Mouse (Mus musculus): ENCODE data around the gene Znrf2. TPM values are rescaled to one million over a fixed set of nuclear protein-coding genes. Genes with fewer than 3 reads are reported as not detected.

Znrf2 gene
- polyA plus RNA-seq, 1 experiment = 10.8 TPM

- WGBS = 47% methylated on average over 1 of the region's 1 CpGs
- no peak overlapping the region for H3K4me3 ChIP-seq (ENCODE audit: extremely low read depth, insufficient read depth, insufficient read length)
- H3K4me1 ChIP-seq (ENCODE audit: control insufficient read depth, insufficient read depth, insufficient read length) = peaks cover 4% of the 10 kb centered on the region
- no peak overlapping the region for H3K27ac ChIP-seq (ENCODE audit: insufficient read depth, low read length)
- no peak for TF ChIP-seq POLR2A (IDR thresholded peaks at IDR 0.05; ENCODE audit: low read depth, low read length)
- no peak for TF ChIP-seq CTCF (IDR thresholded peaks at IDR 0.05; ENCODE audit: extremely low read depth, insufficient read depth, insufficient read length, insufficient replicate concordance)
- H3K27me3 ChIP-seq (ENCODE audit: control insufficient read depth, insufficient read depth, low read length) = no peaks in the 10 kb centered on the region
- H3K36me3 ChIP-seq (ENCODE audit: control insufficient read depth, insufficient read depth, low read length) = no peaks in the 10 kb centered on the region
- DNase-seq (ENCODE audit: low read depth in 1 of 2, low spot score in 2 of 2) = no peak
These were observed 11.6 kb downstream of the Znrf2 start for GRCm38 (mm10) chr6:54828274-54828673.

- no peak for TF ChIP-seq POLR2A (IDR thresholded peaks at IDR 0.05; ENCODE audit: low read depth, low read length)
- TF ChIP-seq CTCF (IDR thresholded peaks at IDR 0.05; ENCODE audit: extremely low read depth, insufficient read depth, insufficient read length, insufficient replicate concordance) = no peak
- DNase-seq (ENCODE audit: low read depth in 1 of 2, low spot score in 2 of 2) = no peak
- Histone ChIP-seq H3K4me1 (ENCODE audit: control insufficient read depth, insufficient read depth, insufficient read length) (peaks cover 4% of the 10 kb centered on the region), H3K36me3 (ENCODE audit: control insufficient read depth, insufficient read depth, low read length) (no peaks in the 10 kb centered on the region), H3K4me3 (ENCODE audit: extremely low read depth, insufficient read depth, insufficient read length) (no peak overlapping the region), H3K27ac (ENCODE audit: insufficient read depth, low read length) (no peak overlapping the region), H3K27me3 (ENCODE audit: control insufficient read depth, insufficient read depth, low read length) (no peaks in the 10 kb centered on the region)
- 86% methylated on average over 7 of the region's 7 CpGs for WGBS
These were observed 13.5 kb downstream of the Znrf2 start for GRCm38 (mm10) chr6:54830048-54830772.

DNA sequence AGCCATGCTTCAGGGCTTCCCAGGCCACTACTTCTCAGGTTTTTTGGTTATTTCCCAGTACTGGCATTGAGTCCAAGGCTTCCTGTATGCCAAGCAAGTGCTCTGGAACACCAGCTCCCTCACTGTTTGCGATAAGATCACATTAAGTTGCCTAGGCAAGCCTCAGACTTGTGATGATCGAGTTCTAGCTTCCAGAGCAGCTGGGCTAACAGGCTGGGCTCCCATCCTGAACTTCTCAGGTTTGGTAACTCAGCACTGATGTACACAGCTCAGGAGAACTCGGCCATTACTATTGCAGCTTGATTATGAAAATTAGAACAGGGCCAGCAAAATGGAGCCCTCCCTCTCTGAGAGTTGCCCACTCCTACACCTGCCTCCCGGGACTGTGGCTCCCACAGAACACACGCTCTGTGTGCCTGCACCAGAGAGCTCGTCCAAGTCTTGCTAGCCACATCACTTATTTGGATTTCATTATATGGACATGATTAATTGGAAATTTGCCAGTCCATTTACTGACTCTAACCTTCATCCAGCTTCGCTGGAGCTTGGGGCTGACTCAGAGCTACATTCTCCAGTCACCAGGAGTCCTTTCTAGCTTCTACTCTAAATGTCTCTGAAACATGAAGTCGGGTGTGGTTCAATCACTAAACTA lies 14.5 kb downstream of the Znrf2 start:
- no peak for TF ChIP-seq POLR2A (IDR thresholded peaks at IDR 0.05; ENCODE audit: low read depth, low read length)
- no peak for TF ChIP-seq CTCF (IDR thresholded peaks at IDR 0.05; ENCODE audit: extremely low read depth, insufficient read depth, insufficient read length, insufficient replicate concordance)
- WGBS = 80% methylated on average over 8 of the region's 8 CpGs
- Histone ChIP-seq H3K4me3 (ENCODE audit: extremely low read depth, insufficient read depth, insufficient read length) (no peak overlapping the region), H3K4me1 (ENCODE audit: control insufficient read depth, insufficient read depth, insufficient read length) (peaks cover 4% of the 10 kb centered on the region), H3K27me3 (ENCODE audit: control insufficient read depth, insufficient read depth, low read length) (no peaks in the 10 kb centered on the region), H3K27ac (ENCODE audit: insufficient read depth, low read length) (no peak overlapping the region), H3K36me3 (ENCODE audit: control insufficient read depth, insufficient read depth, low read length) (no peaks in the 10 kb centered on the region)
- DNase-seq (ENCODE audit: low read depth in 1 of 2, low spot score in 2 of 2) = no peak

DNA sequence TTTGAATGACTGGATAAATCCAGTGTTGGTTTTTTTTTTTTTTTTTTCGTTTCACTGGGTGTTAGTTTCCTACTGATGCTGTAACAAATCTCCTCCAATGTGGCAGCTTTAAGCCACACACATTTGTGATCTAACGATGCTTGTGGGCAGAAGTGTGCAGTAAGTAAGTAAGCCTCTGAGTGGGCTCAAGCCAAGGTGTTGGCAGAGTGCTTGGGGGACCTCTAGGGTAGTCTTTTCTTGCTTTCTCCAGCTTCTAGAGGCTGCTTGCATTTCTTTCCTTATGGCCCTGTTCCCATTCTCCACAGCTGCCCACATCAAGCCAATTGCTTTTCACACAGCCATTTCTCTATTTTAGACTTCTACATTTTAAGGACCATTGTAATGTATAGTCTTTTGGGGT lies 16.7 kb downstream of the Znrf2 start:
- 65% methylated on average over 2 of the region's 2 CpGs for WGBS
- H3K27ac ChIP-seq (ENCODE audit: insufficient read depth, low read length) = no peak overlapping the region
- H3K27me3 ChIP-seq (ENCODE audit: control insufficient read depth, insufficient read depth, low read length) = no peaks in the 10 kb centered on the region
- peaks cover under 1% of the 10 kb centered on the region for H3K4me1 ChIP-seq (ENCODE audit: control insufficient read depth, insufficient read depth, insufficient read length)
- TF ChIP-seq CTCF (IDR thresholded peaks at IDR 0.05; ENCODE audit: extremely low read depth, insufficient read depth, insufficient read length, insufficient replicate concordance) (no peak), POLR2A (IDR thresholded peaks at IDR 0.05; ENCODE audit: low read depth, low read length) (no peak)
- H3K4me3 ChIP-seq (ENCODE audit: extremely low read depth, insufficient read depth, insufficient read length) = no peak overlapping the region
- DNase-seq (ENCODE audit: low read depth in 1 of 2, low spot score in 2 of 2) = no peak
- no peaks in the 10 kb centered on the region for H3K36me3 ChIP-seq (ENCODE audit: control insufficient read depth, insufficient read depth, low read length)

GRCm38 (mm10) chr6:54836666-54837065 lies 19.9 kb downstream of the Znrf2 start:
- Histone ChIP-seq H3K36me3 (ENCODE audit: control insufficient read depth, insufficient read depth, low read length) (no peaks in the 10 kb centered on the region), H3K4me1 (ENCODE audit: control insufficient read depth, insufficient read depth, insufficient read length) (peaks cover 2% of the 10 kb centered on the region; the same call in 1 of the 2 replicates), H3K27me3 (ENCODE audit: control insufficient read depth, insufficient read depth, low read length) (no peaks in the 10 kb centered on the region), H3K27ac (ENCODE audit: insufficient read depth, low read length) (no peak overlapping the region), H3K4me3 (ENCODE audit: extremely low read depth, insufficient read depth, insufficient read length) (no peak overlapping the region)
- TF ChIP-seq CTCF (IDR thresholded peaks at IDR 0.05; ENCODE audit: extremely low read depth, insufficient read depth, insufficient read length, insufficient replicate concordance) = no peak
- TF ChIP-seq POLR2A (IDR thresholded peaks at IDR 0.05; ENCODE audit: low read depth, low read length) = no peak
- no peak for DNase-seq (ENCODE audit: low read depth in 1 of 2, low spot score in 2 of 2)

- H3K4me3 ChIP-seq (ENCODE audit: extremely low read depth, insufficient read depth, insufficient read length) = no peak overlapping the region
- DNase-seq (ENCODE audit: low read depth in 1 of 2, low spot score in 2 of 2) = no peak
These were observed 24.7 kb downstream of the Znrf2 start for GRCm38 (mm10) chr6:54841399-54841798.

GRCm38 (mm10) chr6:54842041-54842440 lies 25.3 kb downstream of the Znrf2 start:
- no peaks in the 10 kb centered on the region for H3K27me3 ChIP-seq (ENCODE audit: control insufficient read depth, insufficient read depth, low read length)
- H3K36me3 ChIP-seq (ENCODE audit: control insufficient read depth, insufficient read depth, low read length) = no peaks in the 10 kb centered on the region
- WGBS = 47% methylated on average over 1 of the region's 1 CpGs
- DNase-seq (ENCODE audit: low read depth in 1 of 2, low spot score in 2 of 2) = no peak
- no peak overlapping the region for H3K27ac ChIP-seq (ENCODE audit: insufficient read depth, low read length)
- no peak overlapping the region for H3K4me3 ChIP-seq (ENCODE audit: extremely low read depth, insufficient read depth, insufficient read length)
- H3K4me1 ChIP-seq (ENCODE audit: control insufficient read depth, insufficient read depth, insufficient read length) = peaks cover 9% of the 10 kb centered on the region; the same call in 1 of the 2 replicates
- TF ChIP-seq CTCF (IDR thresholded peaks at IDR 0.05; ENCODE audit: extremely low read depth, insufficient read depth, insufficient read length, insufficient replicate concordance) = no peak
- TF ChIP-seq POLR2A (IDR thresholded peaks at IDR 0.05; ENCODE audit: low read depth, low read length) = no peak

More at GRCm38 (mm10) chr6:54841399-54841798, 24.7 kb downstream of the Znrf2 start:
- no peaks in the 10 kb centered on the region for H3K27me3 ChIP-seq (ENCODE audit: control insufficient read depth, insufficient read depth, low read length)
- no peaks in the 10 kb centered on the region for H3K36me3 ChIP-seq (ENCODE audit: control insufficient read depth, insufficient read depth, low read length)
- H3K4me1 ChIP-seq (ENCODE audit: control insufficient read depth, insufficient read depth, insufficient read length) = peaks cover 9% of the 10 kb centered on the region; the same call in 1 of the 2 replicates
- TF ChIP-seq CTCF (IDR thresholded peaks at IDR 0.05; ENCODE audit: extremely low read depth, insufficient read depth, insufficient read length, insufficient replicate concordance) (no peak), POLR2A (IDR thresholded peaks at IDR 0.05; ENCODE audit: low read depth, low read length) (no peak)
- H3K27ac ChIP-seq (ENCODE audit: insufficient read depth, low read length) = no peak overlapping the region

Measured in spleen, adult 2 months (tissue).